Mouse (Mus musculus) left cerebral cortex, postnatal 14 days (tissue): ENCODE measurements around the gene Ipo5. TPM values are rescaled to one million over a fixed set of nuclear protein-coding genes. Genes with fewer than 3 reads are reported as not detected.

Source experiments
- DNase-seq, 2 experiments: peaks; one replicate each; pipeline ENCODE4 v3.0.0; 2021 to 2022; ENCODE audit warnings: low spot score in 2 of 2, mixed read lengths in 1 of 2
- intact Hi-C: fragments of 180-260 bp; cut with DNase I; formaldehyde crosslinking; loops from one replicate; pipeline ENCODE4 v1.15.1; 2025
- total RNA-seq, 2 experiments: library from RNA; stranded (reverse); gene quantifications; 2 replicates each; pipeline ENCODE4 v1.2.3; 2021

Ipo5 gene
- total RNA-seq, 2 experiments from 2014 or later, result 111 to 120 TPM

DNA sequence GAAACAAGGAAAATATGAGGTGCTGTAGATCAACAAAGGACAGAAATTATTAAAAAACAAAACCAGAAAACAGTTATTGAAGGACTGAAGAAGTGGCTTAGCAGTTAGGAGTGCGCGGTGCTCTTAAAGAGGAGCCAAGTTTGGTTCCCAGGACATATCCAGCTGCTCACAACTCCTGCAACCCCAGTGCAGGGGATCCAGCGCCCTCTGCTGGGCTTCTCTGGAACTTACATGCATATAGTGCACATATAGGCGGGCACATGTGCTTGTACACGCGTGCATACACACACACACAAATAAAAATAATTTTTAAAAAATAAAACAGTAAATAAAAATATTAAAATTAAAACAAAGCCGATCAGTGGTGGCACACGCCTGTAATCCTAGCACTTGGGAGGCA is 59.6 kb downstream of the Ipo5 start:
- no peak for DNase-seq
- intact Hi-C loops, result loop anchor here (10.0 kb wide), 1 partner anchor 136 kb away; no protein-coding TSS in a partner anchor

DNA sequence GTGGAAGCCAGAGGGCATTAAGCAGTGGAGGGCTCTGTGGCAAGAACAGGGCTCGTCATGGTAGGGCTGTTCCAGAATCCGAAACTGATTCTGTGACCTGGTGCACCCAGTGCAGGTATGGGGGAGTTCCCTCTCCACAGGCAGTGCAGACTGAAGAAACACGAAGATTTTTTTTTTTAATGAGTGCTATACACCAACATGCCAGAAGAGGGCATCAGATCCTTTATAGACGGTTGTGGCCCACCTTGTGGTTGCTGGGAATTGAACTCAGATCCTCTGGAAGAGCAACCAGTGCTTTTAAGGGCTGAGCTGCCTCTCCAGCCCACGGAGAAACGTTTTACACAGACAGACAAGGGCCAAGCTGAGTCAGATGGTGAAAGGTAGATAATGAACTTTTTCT is 60.3 kb downstream of the Ipo5 start:
- no peak for DNase-seq
- intact Hi-C loops, result loop anchor here (10.0 kb wide), 1 partner anchor 137 kb away; no protein-coding TSS in a partner anchor

DNA sequence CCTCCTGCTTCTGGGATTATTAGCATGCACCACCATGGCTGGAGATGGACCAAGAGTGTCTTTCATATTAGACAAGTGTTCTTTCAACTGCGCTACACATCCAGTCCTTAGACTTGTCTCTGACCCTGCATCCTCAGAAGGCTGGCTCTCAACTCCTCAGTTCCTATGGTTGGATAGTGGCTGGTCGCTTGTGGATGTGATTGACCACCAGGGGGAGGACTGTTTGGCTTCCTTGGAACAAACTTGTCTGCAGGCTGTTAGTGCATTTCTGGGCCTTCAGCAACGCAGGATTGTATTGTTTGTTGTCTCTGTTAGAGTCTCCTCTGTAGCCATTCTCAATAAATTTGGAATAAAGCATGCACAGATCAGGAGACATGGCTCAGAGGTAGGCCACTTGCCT is 68.5 kb downstream of the Ipo5 start:
- intact Hi-C loops, result loop anchor here (10.0 kb wide), 1 partner anchor 145 kb away; no protein-coding TSS in a partner anchor
- DNase-seq, result peak; percentile 37 to 55

DNA sequence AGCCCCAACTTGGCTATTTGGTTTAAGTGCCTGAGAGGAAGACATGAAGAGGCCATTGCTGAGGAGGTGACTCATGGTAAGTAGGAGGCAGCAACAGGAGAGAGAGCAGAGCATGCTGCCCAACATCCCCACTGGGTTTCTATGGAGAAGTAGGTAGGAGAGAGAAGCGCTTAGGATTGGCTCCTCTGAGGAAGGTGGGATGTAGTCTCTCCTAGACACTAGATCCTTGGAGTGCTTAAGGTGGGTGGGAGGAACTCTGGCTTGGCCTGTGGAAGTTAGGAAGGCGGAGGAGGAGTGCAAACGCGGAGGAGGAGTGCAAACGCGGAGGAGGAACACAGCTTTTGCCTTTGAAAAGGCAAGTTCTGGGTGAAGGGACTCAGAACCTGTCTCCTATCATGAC is 78.1 kb downstream of the Ipo5 start:
- intact Hi-C loops, result no loop called here
- peak; percentile 23 to 54 for DNase-seq

Other genes with a start within 250 kb of the Ipo5 start
- gene Farp1, start 124.0 kb downstream of the Ipo5 start, total RNA-seq, result 100 to 1,000 TPM; 127 to 137 TPM